Mouse (Mus musculus): ENCODE measurements around the gene Rad50. TPM values are rescaled to one million over a fixed set of nuclear protein-coding genes. Genes with fewer than 3 reads are reported as not detected.

Rad50 gene
- polyA plus RNA-seq, 1 experiment from 2014 or later: 11.2 TPM

DNA sequence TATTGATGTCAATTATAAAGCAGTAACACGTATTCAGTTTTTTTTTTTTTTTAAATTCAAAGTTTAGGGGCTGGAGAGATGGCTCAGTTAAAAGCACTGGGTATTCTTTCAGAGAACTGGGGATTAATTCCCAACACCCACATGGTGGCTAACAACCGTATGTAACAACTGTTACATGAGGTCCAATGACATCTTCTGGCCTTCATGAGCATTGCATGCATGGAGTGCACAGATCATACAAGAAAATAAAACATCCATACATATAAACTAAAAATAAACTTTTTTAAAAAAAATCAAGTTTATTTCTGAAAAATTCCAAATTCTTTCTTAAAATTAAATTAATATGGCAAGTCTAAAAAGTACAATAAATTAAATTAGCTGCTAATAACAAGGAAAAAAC, 25.4 kb downstream of the Rad50 start:
- ATAC-seq (ENCODE audit: low FRiP score, low TSS enrichment) (no peak), DNase-seq (no peak)
- H3K4me1 ChIP-seq (ENCODE audit: control insufficient read depth, insufficient read depth, low read length): no peaks in the 10 kb centered on the region
- peaks cover 27% of the 10 kb centered on the region for H3K36me3 ChIP-seq (ENCODE audit: control insufficient read depth, insufficient read depth, low read length)
- no peak overlapping the region for H3K4me3 ChIP-seq (replicated peaks; ENCODE audit: low read depth, low read length)
- no peak overlapping the region for H3K27ac ChIP-seq (replicated peaks; ENCODE audit: low read depth, low read length)
- no peak overlapping the region for H3K9ac ChIP-seq (replicated peaks; ENCODE audit: low read length)
- H3K9me3 ChIP-seq (ENCODE audit: control insufficient read depth, low read length): no peaks in the 10 kb centered on the region
- WGBS: 92% methylated on average over 2 of the region's 2 CpGs
- no peaks in the 10 kb centered on the region for H3K27me3 ChIP-seq (ENCODE audit: control insufficient read depth, insufficient read depth, low read length)
- H3K4me2 ChIP-seq (ENCODE audit: low read length): no peak overlapping the region

GRCm38 (mm10) chr11:53680141-53680540, 27.0 kb downstream of the Rad50 start:
- WGBS: 92% methylated on average over 4 of the region's 4 CpGs
- no peaks in the 10 kb centered on the region for H3K27me3 ChIP-seq (ENCODE audit: control insufficient read depth, insufficient read depth, low read length)
- ATAC-seq (ENCODE audit: low FRiP score, low TSS enrichment) (no peak), DNase-seq (no peak)
- no peak overlapping the region for H3K4me2 ChIP-seq (ENCODE audit: low read length)
- no peaks in the 10 kb centered on the region for H3K9me3 ChIP-seq (ENCODE audit: control insufficient read depth, low read length)
- peaks cover 25% of the 10 kb centered on the region for H3K36me3 ChIP-seq (ENCODE audit: control insufficient read depth, insufficient read depth, low read length)
- no peaks in the 10 kb centered on the region for H3K4me1 ChIP-seq (ENCODE audit: control insufficient read depth, insufficient read depth, low read length)
- no peak overlapping the region for H3K4me3 ChIP-seq (replicated peaks; ENCODE audit: low read depth, low read length)
- no peak overlapping the region for H3K9ac ChIP-seq (replicated peaks; ENCODE audit: low read length)
- H3K27ac ChIP-seq (replicated peaks; ENCODE audit: low read depth, low read length): no peak overlapping the region

DNA sequence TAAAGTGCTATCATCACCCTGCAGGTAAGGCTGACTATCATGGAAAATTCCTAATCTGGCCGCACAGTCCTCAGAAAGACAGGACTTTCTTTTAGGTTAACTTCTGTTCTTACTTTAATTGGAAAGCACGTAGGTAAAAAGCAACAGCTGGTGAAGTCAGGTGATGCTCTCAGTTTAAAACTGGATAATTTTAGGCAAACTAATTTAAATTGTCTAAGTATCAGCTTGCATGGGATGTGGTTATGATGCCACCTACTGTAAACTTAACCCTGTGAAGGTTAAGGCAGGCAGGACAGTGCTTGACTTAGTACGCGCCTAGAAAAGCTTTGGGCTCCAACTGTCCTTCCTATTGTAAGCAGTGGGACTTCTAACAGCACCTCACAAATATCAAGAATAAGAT, 35.7 kb downstream of the Rad50 start:
- H3K9ac ChIP-seq (replicated peaks; ENCODE audit: low read length): no peak overlapping the region
- no peaks in the 10 kb centered on the region for H3K27me3 ChIP-seq (ENCODE audit: control insufficient read depth, insufficient read depth, low read length)
- no peak overlapping the region for H3K27ac ChIP-seq (replicated peaks; ENCODE audit: low read depth, low read length)
- WGBS: 97% methylated on average over 4 of the region's 4 CpGs
- peaks cover 34% of the 10 kb centered on the region for H3K36me3 ChIP-seq (ENCODE audit: control insufficient read depth, insufficient read depth, low read length)
- no peaks in the 10 kb centered on the region for H3K9me3 ChIP-seq (ENCODE audit: control insufficient read depth, low read length)
- no peak overlapping the region for H3K4me2 ChIP-seq (ENCODE audit: low read length)
- no peak overlapping the region for H3K4me3 ChIP-seq (replicated peaks; ENCODE audit: low read depth, low read length)
- no peak for ATAC-seq (ENCODE audit: low FRiP score, low TSS enrichment)
- H3K4me1 ChIP-seq (ENCODE audit: control insufficient read depth, insufficient read depth, low read length): no peaks in the 10 kb centered on the region
- no peak for DNase-seq

- H3K9ac ChIP-seq (replicated peaks; ENCODE audit: low read length): no peak overlapping the region
- no peak overlapping the region for H3K4me2 ChIP-seq (ENCODE audit: low read length)
- 87% methylated on average over 5 of the region's 5 CpGs for WGBS
- no peaks in the 10 kb centered on the region for H3K27me3 ChIP-seq (ENCODE audit: control insufficient read depth, insufficient read depth, low read length)
- ATAC-seq (ENCODE audit: low FRiP score, low TSS enrichment) (no peak), DNase-seq (no peak)
- H3K4me1 ChIP-seq (ENCODE audit: control insufficient read depth, insufficient read depth, low read length): no peaks in the 10 kb centered on the region
- no peaks in the 10 kb centered on the region for H3K9me3 ChIP-seq (ENCODE audit: control insufficient read depth, low read length)
- no peak overlapping the region for H3K27ac ChIP-seq (replicated peaks; ENCODE audit: low read depth, low read length)
- H3K4me3 ChIP-seq (replicated peaks; ENCODE audit: low read depth, low read length): no peak overlapping the region
- peaks cover 22% of the 10 kb centered on the region for H3K36me3 ChIP-seq (ENCODE audit: control insufficient read depth, insufficient read depth, low read length)
Observed at GRCm38 (mm10) chr11:53664091-53664490, 43.0 kb downstream of the Rad50 start.

DNA sequence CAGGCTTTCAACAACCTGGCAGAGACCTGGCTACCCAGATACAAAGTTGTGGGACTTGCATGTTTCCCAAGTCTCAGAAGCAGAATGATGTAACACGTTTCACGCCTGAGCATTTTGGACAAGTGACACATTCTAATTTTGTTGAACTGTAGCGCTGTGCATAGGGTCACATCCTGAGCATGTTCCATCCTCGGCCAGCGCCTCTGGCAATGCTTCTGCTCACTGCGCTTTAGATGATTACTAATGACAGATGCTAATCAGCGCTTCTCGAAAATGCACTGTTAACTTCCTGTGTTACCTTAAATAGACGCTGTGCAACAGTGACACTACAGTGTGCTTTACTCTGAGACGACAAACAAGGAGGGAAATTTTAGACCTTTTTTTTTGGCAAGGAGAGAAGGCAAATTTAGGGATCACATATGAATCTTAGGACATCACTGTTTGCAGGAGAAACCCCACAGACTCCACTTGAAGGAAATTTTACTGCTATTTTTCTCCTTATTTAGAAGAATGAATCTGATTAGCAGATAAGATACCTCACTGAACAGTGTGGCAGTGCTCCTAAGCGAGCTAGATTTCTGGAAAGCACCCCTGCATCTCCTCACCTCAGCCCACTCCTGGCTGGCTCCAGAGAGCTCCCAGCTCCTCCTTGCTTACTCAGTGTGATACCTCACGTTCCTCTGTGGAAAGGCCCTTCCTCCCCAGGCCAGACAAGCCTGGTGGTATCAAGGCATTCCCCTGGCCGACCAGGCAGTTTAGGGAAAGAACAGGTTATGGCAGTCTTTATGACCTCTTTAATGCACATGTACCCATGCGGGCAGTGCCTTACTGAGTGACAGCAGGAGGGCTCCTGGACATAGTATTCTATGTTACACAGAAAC, 44.1 kb downstream of the Rad50 start:
- no peak overlapping the region for H3K4me3 ChIP-seq (replicated peaks; ENCODE audit: low read depth, low read length)
- H3K36me3 ChIP-seq (ENCODE audit: control insufficient read depth, insufficient read depth, low read length): peaks cover 17% of the 10 kb centered on the region
- ATAC-seq (ENCODE audit: low FRiP score, low TSS enrichment) (no peak), DNase-seq (no peak)
- no peaks in the 10 kb centered on the region for H3K9me3 ChIP-seq (ENCODE audit: control insufficient read depth, low read length)
- H3K27me3 ChIP-seq (ENCODE audit: control insufficient read depth, insufficient read depth, low read length): no peaks in the 10 kb centered on the region
- no peak overlapping the region for H3K4me2 ChIP-seq (ENCODE audit: low read length)
- H3K27ac ChIP-seq (replicated peaks; ENCODE audit: low read depth, low read length): no peak overlapping the region
- WGBS: 88% methylated on average over 14 of the region's 14 CpGs
- H3K4me1 ChIP-seq (ENCODE audit: control insufficient read depth, insufficient read depth, low read length): no peaks in the 10 kb centered on the region
- H3K9ac ChIP-seq (replicated peaks; ENCODE audit: low read length): no peak overlapping the region

GRCm38 (mm10) chr11:53657828-53658227, 49.3 kb downstream of the Rad50 start:
- Histone ChIP-seq H3K27me3 (ENCODE audit: control insufficient read depth, insufficient read depth, low read length) (no peaks in the 10 kb centered on the region), H3K4me1 (ENCODE audit: control insufficient read depth, insufficient read depth, low read length) (no peaks in the 10 kb centered on the region), H3K9me3 (ENCODE audit: control insufficient read depth, low read length) (no peaks in the 10 kb centered on the region), H3K9ac (replicated peaks; ENCODE audit: low read length) (no peak overlapping the region), H3K27ac (replicated peaks; ENCODE audit: low read depth, low read length) (no peak overlapping the region), H3K36me3 (ENCODE audit: control insufficient read depth, insufficient read depth, low read length) (peaks cover 7% of the 10 kb centered on the region; the same call in 1 of the 2 replicates), H3K4me3 (replicated peaks; ENCODE audit: low read depth, low read length) (no peak overlapping the region), H3K4me2 (ENCODE audit: low read length) (no peak overlapping the region)
- DNase-seq: no peak
- WGBS: 92% methylated on average over 6 of the region's 6 CpGs
- no peak for ATAC-seq (ENCODE audit: low FRiP score, low TSS enrichment)

DNA sequence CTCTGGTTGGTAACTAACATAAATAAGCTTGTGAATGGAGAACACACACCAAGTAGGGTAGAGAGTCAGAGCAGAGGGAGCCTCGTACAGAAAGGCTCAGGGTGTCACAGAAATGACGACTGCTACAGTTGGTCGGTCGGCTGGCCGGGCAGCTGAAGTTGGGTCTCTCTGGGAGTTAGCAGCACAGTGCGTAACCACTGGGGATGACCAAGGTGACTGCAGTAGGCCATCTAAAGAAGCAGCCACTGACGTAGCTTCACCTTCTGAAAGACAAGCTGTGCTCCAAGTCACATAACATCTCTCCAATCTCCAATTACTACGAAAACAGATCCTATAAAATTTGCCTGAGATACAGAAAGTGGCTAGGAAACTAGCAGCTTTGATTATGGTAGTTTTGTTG, 49.7 kb downstream of the Rad50 start:
- Histone ChIP-seq H3K4me3 (replicated peaks; ENCODE audit: low read depth, low read length) (no peak overlapping the region), H3K9me3 (ENCODE audit: control insufficient read depth, low read length) (no peaks in the 10 kb centered on the region), H3K36me3 (ENCODE audit: control insufficient read depth, insufficient read depth, low read length) (peaks cover 7% of the 10 kb centered on the region; the same call in 1 of the 2 replicates), H3K27me3 (ENCODE audit: control insufficient read depth, insufficient read depth, low read length) (no peaks in the 10 kb centered on the region), H3K9ac (replicated peaks; ENCODE audit: low read length) (no peak overlapping the region), H3K27ac (replicated peaks; ENCODE audit: low read depth, low read length) (no peak overlapping the region), H3K4me1 (ENCODE audit: control insufficient read depth, insufficient read depth, low read length) (no peaks in the 10 kb centered on the region), H3K4me2 (ENCODE audit: low read length) (no peak overlapping the region)
- 86% methylated on average over 8 of the region's 8 CpGs for WGBS
- ATAC-seq (ENCODE audit: low FRiP score, low TSS enrichment): no peak
- no peak for DNase-seq

DNA sequence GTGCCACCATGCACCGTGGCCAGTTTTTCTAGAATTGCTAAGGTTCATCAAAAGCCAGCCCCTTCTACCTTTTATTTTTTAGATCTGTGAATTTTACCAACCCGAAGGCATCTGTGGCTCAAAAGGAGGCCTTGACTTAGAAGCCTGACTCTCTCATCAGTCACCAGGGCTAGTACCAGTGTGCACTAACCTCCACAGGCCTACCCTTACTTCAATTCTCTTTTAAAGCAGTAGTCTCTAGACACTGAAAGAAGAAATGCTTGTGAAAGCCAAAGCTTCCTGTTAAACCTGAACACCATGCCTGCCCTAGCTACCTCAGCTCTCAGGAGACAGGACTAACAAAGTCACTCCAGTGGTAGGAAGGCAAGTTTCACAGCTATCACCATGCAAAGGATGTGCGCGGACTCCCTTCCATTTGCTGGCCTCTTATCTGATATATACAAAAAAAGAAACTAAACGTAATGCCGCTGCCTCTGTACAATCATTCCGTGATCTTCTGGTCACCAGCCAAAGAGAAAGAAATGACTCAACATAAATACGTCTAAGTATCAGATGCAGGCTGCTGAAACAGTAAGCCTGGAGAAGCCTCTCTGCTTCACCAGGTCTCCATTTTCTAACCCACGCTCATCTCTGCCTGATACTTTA, 50.4 kb downstream of the Rad50 start:
- no peaks in the 10 kb centered on the region for H3K9me3 ChIP-seq (ENCODE audit: control insufficient read depth, low read length)
- 95% methylated on average over 9 of the region's 9 CpGs for WGBS
- no peak overlapping the region for H3K4me3 ChIP-seq (replicated peaks; ENCODE audit: low read depth, low read length)
- H3K27me3 ChIP-seq (ENCODE audit: control insufficient read depth, insufficient read depth, low read length): no peaks in the 10 kb centered on the region
- DNase-seq: no peak
- H3K4me1 ChIP-seq (ENCODE audit: control insufficient read depth, insufficient read depth, low read length): no peaks in the 10 kb centered on the region
- H3K36me3 ChIP-seq (ENCODE audit: control insufficient read depth, insufficient read depth, low read length): peaks cover 13% of the 10 kb centered on the region
- no peak overlapping the region for H3K9ac ChIP-seq (replicated peaks; ENCODE audit: low read length)
- ATAC-seq (ENCODE audit: low FRiP score, low TSS enrichment): no peak
- no peak overlapping the region for H3K27ac ChIP-seq (replicated peaks; ENCODE audit: low read depth, low read length)
- no peak overlapping the region for H3K4me2 ChIP-seq (ENCODE audit: low read length)

GRCm38 (mm10) chr11:53655043-53655442, 52.1 kb downstream of the Rad50 start:
- WGBS: 92% methylated on average over 5 of the region's 5 CpGs
- no peak for DNase-seq
- no peaks in the 10 kb centered on the region for H3K27me3 ChIP-seq (ENCODE audit: control insufficient read depth, insufficient read depth, low read length)
- H3K36me3 ChIP-seq (ENCODE audit: control insufficient read depth, insufficient read depth, low read length): peaks cover 25% of the 10 kb centered on the region
- H3K4me2 ChIP-seq (ENCODE audit: low read length): no peak overlapping the region
- H3K4me3 ChIP-seq (replicated peaks; ENCODE audit: low read depth, low read length): no peak overlapping the region
- no peaks in the 10 kb centered on the region for H3K4me1 ChIP-seq (ENCODE audit: control insufficient read depth, insufficient read depth, low read length)
- H3K9me3 ChIP-seq (ENCODE audit: control insufficient read depth, low read length): no peaks in the 10 kb centered on the region
- no peak overlapping the region for H3K9ac ChIP-seq (replicated peaks; ENCODE audit: low read length)
- no peak overlapping the region for H3K27ac ChIP-seq (replicated peaks; ENCODE audit: low read depth, low read length)
- no peak for ATAC-seq (ENCODE audit: low FRiP score, low TSS enrichment)
